ENCODE assay signal across 8 mouse cellular contexts in genomic region chr10:20547951-20548551, GRCm38 (mm10).
DNase-seq lines count a peak whose midpoint lies in the region; ATAC-seq and TF ChIP-seq lines count a peak whose summit lies in the region.

No protein-coding gene starts in this region.

- peak; percentile 17; the same call in 1 of the 2 replicates for TF ChIP-seq CTCF in olfactory bulb, adult 2 months (IDR thresholded peaks at IDR 0.05; ENCODE audit: insufficient read depth, low read depth, low read length)

- under 1% methylated on average over 19 of the region's 19 CpGs for WGBS in hindbrain, embryonic 13.5 days
- 3% methylated on average over 19 of the region's 19 CpGs for WGBS in lung, embryonic 16.5 days
- WGBS in olfactory bulb, adult 2 months: 2% methylated on average over 19 of the region's 19 CpGs

- H3K4me3 ChIP-seq in hindbrain, embryonic 13.5 days: peak overlapping the region; percentile 44
- peak overlapping the region; percentile 45 for H3K4me3 ChIP-seq in lung, embryonic 16.5 days (ENCODE audit: low read length)
- peak overlapping the region; percentile 55 for H3K4me3 ChIP-seq in olfactory bulb, adult 2 months (ENCODE audit: insufficient read depth, low read depth, low read length)

- H3K36me3 ChIP-seq in hindbrain, embryonic 13.5 days: no peaks in the 10 kb centered on the region
- H3K36me3 ChIP-seq in lung, embryonic 16.5 days (ENCODE audit: control insufficient read depth, insufficient read depth, low read length): no peaks in the 10 kb centered on the region

- H3K4me1 ChIP-seq in hindbrain, embryonic 13.5 days (replicated peaks): peaks cover 28% of the 10 kb centered on the region
- peaks cover 21% of the 10 kb centered on the region for H3K4me1 ChIP-seq in lung, embryonic 16.5 days (replicated peaks; ENCODE audit: control insufficient read depth, insufficient read depth, low read length)
- peaks cover 7% of the 10 kb centered on the region for H3K4me1 ChIP-seq in olfactory bulb, adult 2 months (ENCODE audit: control insufficient read depth, insufficient read depth, low read length)

- peak overlapping the region; percentile 71 for H3K4me2 ChIP-seq in hindbrain, embryonic 13.5 days
- H3K4me2 ChIP-seq in lung, embryonic 16.5 days (ENCODE audit: low read depth, low read length): peak overlapping the region; percentile 61

- peak overlapping the region; percentile 75 for H3K9ac ChIP-seq in hindbrain, embryonic 13.5 days
- peak overlapping the region; percentile 71 for H3K9ac ChIP-seq in lung, embryonic 16.5 days (ENCODE audit: low read length)

- no peaks in the 10 kb centered on the region for H3K27me3 ChIP-seq in hindbrain, embryonic 13.5 days
- H3K27me3 ChIP-seq in lung, embryonic 16.5 days (ENCODE audit: control insufficient read depth, insufficient read depth, low read depth, low read length): no peaks in the 10 kb centered on the region

- DNase-seq in heart, adult 18-20 months: peak; percentile 53 to 70
- DNase-seq in heart, adult 8-10 months (ENCODE audit: low spot score): no peak
- peak; percentile 51 for DNase-seq in forelimb bud, embryonic 11.5 days (ENCODE audit: low read depth, low spot score)
- DNase-seq in layer of hippocampus, postnatal 36 days: peak; percentile 37 to 46
- DNase-seq in thymus, postnatal 4 days: peak; percentile 65

- TF ChIP-seq POLR2A in olfactory bulb, adult 2 months (IDR thresholded peaks at IDR 0.05; ENCODE audit: insufficient read depth, low read depth, low read length): no peak

- peak; percentile 77 for ATAC-seq in hindbrain, embryonic 13.5 days (ENCODE audit: low FRiP score)
- peak; percentile 73 for ATAC-seq in lung, embryonic 16.5 days (ENCODE audit: low read depth)

- peak overlapping the region; percentile 83 for H3K27ac ChIP-seq in hindbrain, embryonic 13.5 days
- H3K27ac ChIP-seq in lung, embryonic 16.5 days (ENCODE audit: low read length): peak overlapping the region; percentile 60
- H3K27ac ChIP-seq in olfactory bulb, adult 2 months (ENCODE audit: insufficient read depth, low read depth, low read length): peak overlapping the region; percentile 81

- no peaks in the 10 kb centered on the region for H3K9me3 ChIP-seq in hindbrain, embryonic 13.5 days
- no peaks in the 10 kb centered on the region for H3K9me3 ChIP-seq in lung, embryonic 16.5 days (ENCODE audit: control insufficient read depth, low read length)
